Mouse (Mus musculus) G1E (cell line): Measurements from ENCODE around the gene Dhx8.

Experiments used
- CTCF ChIP-seq: IDR thresholded peaks from 2 replicates; pipeline ENCODE4 v1.5.1; 2012; ENCODE audit warnings: low read depth, low read length, inconsistent platforms, mixed read lengths
- GATA1 ChIP-seq: IDR thresholded peaks from 2 replicates; pipeline ENCODE4 v1.6.1; 2012; ENCODE audit warnings: borderline replicate concordance, low read length, inconsistent platforms, mixed read lengths
- GATA2 ChIP-seq: IDR thresholded peaks from 2 replicates; pipeline ENCODE4 v1.6.1; 2012; ENCODE audit warnings: low read depth, low read length, inconsistent platforms, borderline replicate concordance
- POLR2AphosphoS5 ChIP-seq: IDR thresholded peaks from 2 replicates; pipeline ENCODE4 v1.6.1; 2012; ENCODE audit warnings: low read depth, low read length, inconsistent platforms; ENCODE audit not compliant: insufficient replicate concordance
- TAL1 ChIP-seq: conservative IDR thresholded peaks from 2 replicates; pipeline ENCODE4 v1.6.1; 2012; ENCODE audit warnings: low read depth, low read length, inconsistent platforms, mixed read lengths

DNA sequence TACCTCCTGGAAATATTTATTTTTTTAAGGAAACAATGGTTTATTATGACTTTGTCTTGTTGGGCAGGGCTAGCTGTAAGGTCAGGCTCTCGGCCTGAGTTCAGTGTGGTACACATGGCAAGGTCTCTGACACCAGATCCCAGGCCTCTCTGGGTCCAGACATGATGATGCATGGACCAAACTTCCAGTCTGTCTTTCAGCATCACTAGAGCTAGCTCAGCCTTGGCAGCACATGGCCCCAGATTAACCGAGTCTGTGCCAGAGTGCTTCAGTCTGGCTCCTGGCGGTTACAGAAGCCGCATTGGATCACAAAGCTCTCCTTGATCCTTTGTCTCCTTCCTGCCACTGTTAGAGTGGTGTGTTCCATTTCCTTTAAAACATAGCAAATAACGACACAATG lies 34.6 kb downstream of the Dhx8 start:
- TF ChIP-seq CTCF, result no peak
- no peak for TF ChIP-seq POLR2AphosphoS5
- no peak for TF ChIP-seq GATA1
- TF ChIP-seq GATA2, result no peak
- no peak for TF ChIP-seq TAL1
